Mouse (Mus musculus) heart, embryonic 10.5 days (tissue): ENCODE measurements around the gene Selenon. TPM values are rescaled to one million over a fixed set of nuclear protein-coding genes. Genes with fewer than 3 reads are reported as not detected.
A peak's percentile ranks its signal among the peaks of the same experiment; 100 is the strongest.

Experiments used
- DNase-seq: peaks from one replicate; pipeline ENCODE4 v3.0.0-alpha.2; 2017; ENCODE audit warnings: low spot score
- H3K27ac ChIP-seq: fragments of 300-500 bp; sonication (generic); 2 replicates; pipeline ENCODE4 v1.5.1; 2016; ENCODE audit warnings: mild to moderate bottlenecking
- H3K27me3 ChIP-seq: fragments of 300-500 bp; sonication (generic); 2 replicates; pipeline ENCODE4 v1.6.1; 2016; ENCODE audit warnings: mild to moderate bottlenecking; ENCODE audit not compliant: poor library complexity, insufficient read depth, severe bottlenecking
- H3K36me3 ChIP-seq: fragments of 300-500 bp; sonication (generic); 2 replicates; pipeline ENCODE4 v1.6.1; 2016; ENCODE audit warnings: mild to moderate bottlenecking, moderate library complexity
- H3K4me1 ChIP-seq: fragments of 300-500 bp; sonication (generic); 2 replicates; pipeline ENCODE4 v1.6.1; 2016; ENCODE audit warnings: mild to moderate bottlenecking
- H3K4me3 ChIP-seq: fragments of 300-500 bp; sonication (generic); 2 replicates; pipeline ENCODE4 v1.5.1; 2016; ENCODE audit warnings: mild to moderate bottlenecking, moderate library complexity
- H3K9me3 ChIP-seq: fragments of 300-500 bp; sonication (generic); 2 replicates; pipeline ENCODE4 v1.6.1; 2016; ENCODE audit warnings: mild to moderate bottlenecking, moderate library complexity
- WGBS: fragments of 180-500 bp; shearing (Covaris S2); methylation state at CpG from one replicate; pipeline ENCODE4 v1.1.7; 2016; 5-methylcytosine and 5-hydroxymethylcytosine counted together
- polyA plus RNA-seq: library from polyadenylated mRNA; unstranded; fragments of >200 nt; fragmentation: Nextera tagmentation; extraction: Ambion mirVana; gene quantifications from 2 replicates; pipeline ENCODE4 v1.2.1, GENCODE M21; 2016

Selenon gene
- polyA plus RNA-seq, 1 experiment from 2014 or later: 9.0 TPM

GRCm38 (mm10) chr4:134534124-134534886, 17.7 kb downstream of the Selenon start:
- under 1% methylated on average over 57 of the region's 57 CpGs for WGBS
- peak overlapping the region; percentile 89 for H3K27ac ChIP-seq
- no peaks in the 10 kb centered on the region for H3K27me3 ChIP-seq
- H3K4me3 ChIP-seq: peak overlapping the region; percentile 88
- H3K9me3 ChIP-seq: no peaks in the 10 kb centered on the region
- no peak for DNase-seq
- peaks cover 38% of the 10 kb centered on the region for H3K36me3 ChIP-seq
- peaks cover 35% of the 10 kb centered on the region for H3K4me1 ChIP-seq

- peak overlapping the region; percentile 88 for H3K4me3 ChIP-seq
- H3K36me3 ChIP-seq: peaks cover 38% of the 10 kb centered on the region
- peak overlapping the region; percentile 89; the same call in 1 of the 2 replicates for H3K27ac ChIP-seq
- no peaks in the 10 kb centered on the region for H3K27me3 ChIP-seq
- no peak for DNase-seq
- H3K9me3 ChIP-seq: no peaks in the 10 kb centered on the region
- 87% methylated on average over 4 of the region's 4 CpGs for WGBS
- peaks cover 35% of the 10 kb centered on the region for H3K4me1 ChIP-seq
Observed at GRCm38 (mm10) chr4:134533421-134533820, 18.5 kb downstream of the Selenon start.

- Histone ChIP-seq H3K9me3 (no peaks in the 10 kb centered on the region), H3K27ac (no peak overlapping the region), H3K36me3 (peaks cover 38% of the 10 kb centered on the region), H3K4me3 (no peak overlapping the region), H3K4me1 (peaks cover 35% of the 10 kb centered on the region), H3K27me3 (no peaks in the 10 kb centered on the region)
- DNase-seq: no peak
- WGBS: 66% methylated on average over 4 of the region's 4 CpGs
Observed at GRCm38 (mm10) chr4:134532928-134533327, 19.0 kb downstream of the Selenon start.

DNA sequence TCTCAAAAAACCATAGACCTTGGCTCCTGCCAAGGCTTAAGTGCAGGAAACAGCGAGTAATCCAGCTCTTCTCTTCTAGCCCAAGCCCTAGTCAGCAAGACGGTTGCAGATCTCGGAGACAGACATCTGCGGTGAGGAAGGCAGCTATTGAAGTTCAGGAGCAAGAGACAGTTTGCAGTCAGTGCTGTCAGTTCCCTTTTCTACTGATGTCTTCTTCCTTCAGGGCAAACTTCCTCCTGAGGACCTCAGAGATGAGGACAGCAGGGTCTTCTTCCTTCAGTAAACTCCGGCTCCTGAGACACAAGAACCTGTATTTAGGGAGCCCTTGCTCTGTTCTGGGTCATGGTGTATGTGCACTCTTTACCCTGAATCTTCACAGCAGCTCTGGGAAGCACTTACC, 25.7 kb downstream of the Selenon start:
- DNase-seq: no peak
- 83% methylated on average over 5 of the region's 5 CpGs for WGBS
- Histone ChIP-seq H3K4me3 (no peak overlapping the region), H3K9me3 (no peaks in the 10 kb centered on the region), H3K4me1 (0 out of 2 replicates have a peak, but pooled peaks cover under 1% of the 10 kb centered on the region), H3K36me3 (peaks cover 96% of the 10 kb centered on the region), H3K27me3 (no peaks in the 10 kb centered on the region), H3K27ac (no peak overlapping the region)

GRCm38 (mm10) chr4:134525806-134526205, 26.2 kb downstream of the Selenon start:
- DNase-seq: no peak
- H3K36me3 ChIP-seq: peaks cover 95% of the 10 kb centered on the region
- H3K27ac ChIP-seq: no peak overlapping the region
- no peaks in the 10 kb centered on the region for H3K4me1 ChIP-seq
- H3K9me3 ChIP-seq: no peaks in the 10 kb centered on the region
- H3K4me3 ChIP-seq: no peak overlapping the region
- H3K27me3 ChIP-seq: no peaks in the 10 kb centered on the region
- WGBS: 79% methylated on average over 5 of the region's 5 CpGs

DNA sequence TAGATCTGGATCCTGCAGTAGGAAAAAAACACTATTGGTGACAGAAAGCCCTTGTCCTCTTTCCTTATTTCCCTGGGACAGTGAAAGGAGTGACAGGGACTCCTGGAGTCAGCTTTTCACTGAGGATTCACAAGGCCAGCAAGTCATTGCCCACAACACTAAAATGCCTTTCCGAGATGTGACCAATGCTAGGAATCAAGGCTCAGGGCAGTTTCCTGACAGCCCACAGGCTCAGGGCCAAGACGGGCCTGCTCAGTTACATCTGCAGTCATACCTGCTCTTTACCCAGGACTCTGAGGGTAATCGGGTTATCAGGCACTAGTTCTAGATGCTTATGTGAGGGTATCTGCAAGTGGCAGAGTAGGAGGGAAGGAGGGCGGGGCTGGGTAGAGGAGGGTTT, 28.5 kb downstream of the Selenon start:
- Histone ChIP-seq H3K9me3 (no peaks in the 10 kb centered on the region), H3K4me1 (no peaks in the 10 kb centered on the region), H3K27ac (no peak overlapping the region), H3K27me3 (no peaks in the 10 kb centered on the region), H3K36me3 (peaks cover 79% of the 10 kb centered on the region), H3K4me3 (no peak overlapping the region)
- no peak for DNase-seq
- 81% methylated on average over 4 of the region's 4 CpGs for WGBS

DNA sequence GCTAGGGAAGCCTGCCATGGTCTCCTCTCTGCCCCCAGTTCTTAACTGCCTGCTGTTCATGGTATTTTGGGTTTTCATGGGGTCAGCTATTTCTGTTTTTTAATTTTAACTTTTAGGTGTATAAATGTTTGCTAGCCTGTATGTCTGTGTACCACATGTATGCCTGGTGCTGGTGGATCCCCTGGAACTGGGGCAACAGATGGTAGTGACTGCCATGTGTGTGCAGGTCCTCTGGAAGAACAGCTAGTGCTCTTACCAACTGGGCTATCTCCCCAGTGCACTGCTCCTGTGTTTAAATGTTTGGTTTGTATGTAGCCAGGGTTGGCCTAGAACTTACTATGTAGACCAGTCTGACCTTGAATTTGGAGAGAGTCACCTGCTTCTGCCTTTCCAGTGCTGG, 32.7 kb downstream of the Selenon start:
- H3K27me3 ChIP-seq: no peaks in the 10 kb centered on the region
- peaks cover 38% of the 10 kb centered on the region for H3K4me1 ChIP-seq
- H3K4me3 ChIP-seq: no peak overlapping the region
- peaks cover 38% of the 10 kb centered on the region for H3K36me3 ChIP-seq
- no peak for DNase-seq
- H3K9me3 ChIP-seq: no peaks in the 10 kb centered on the region
- H3K27ac ChIP-seq: no peak overlapping the region

DNA sequence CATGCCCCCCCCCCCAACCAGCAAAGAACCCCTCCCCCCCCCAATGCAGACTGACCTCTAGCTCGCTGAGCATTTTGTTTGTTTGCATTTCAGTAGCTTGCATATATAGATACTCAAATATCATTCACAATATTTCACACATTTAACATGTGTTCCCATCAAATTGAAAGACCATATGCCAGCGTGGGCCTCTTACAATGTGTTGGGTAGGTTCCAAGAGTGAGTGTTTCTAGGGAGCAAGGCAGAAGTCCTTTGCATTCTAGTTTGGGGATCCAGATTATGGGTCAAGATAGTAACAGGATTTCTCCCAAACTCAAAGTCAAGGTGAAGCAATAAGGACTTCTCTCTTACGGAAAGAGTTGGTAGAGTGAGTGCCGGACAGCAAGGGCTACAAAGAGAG, 33.4 kb downstream of the Selenon start:
- WGBS: 93% methylated on average over 4 of the region's 4 CpGs
- Histone ChIP-seq H3K4me3 (no peak overlapping the region), H3K4me1 (peaks cover 44% of the 10 kb centered on the region), H3K27ac (0 out of 2 replicates have a peak overlapping the region, but pooled peaks have one; percentile 93), H3K27me3 (no peaks in the 10 kb centered on the region), H3K9me3 (no peaks in the 10 kb centered on the region), H3K36me3 (peaks cover 31% of the 10 kb centered on the region)
- no peak for DNase-seq

GRCm38 (mm10) chr4:134517719-134518118, 34.2 kb downstream of the Selenon start:
- Histone ChIP-seq H3K27me3 (no peaks in the 10 kb centered on the region), H3K4me3 (peak overlapping the region; percentile 45; the same call in 1 of the 2 replicates), H3K9me3 (no peaks in the 10 kb centered on the region), H3K27ac (peak overlapping the region; percentile 93), H3K36me3 (peaks cover 23% of the 10 kb centered on the region), H3K4me1 (peaks cover 49% of the 10 kb centered on the region)
- 70% methylated on average over 10 of the region's 10 CpGs for WGBS
- no peak for DNase-seq

DNA sequence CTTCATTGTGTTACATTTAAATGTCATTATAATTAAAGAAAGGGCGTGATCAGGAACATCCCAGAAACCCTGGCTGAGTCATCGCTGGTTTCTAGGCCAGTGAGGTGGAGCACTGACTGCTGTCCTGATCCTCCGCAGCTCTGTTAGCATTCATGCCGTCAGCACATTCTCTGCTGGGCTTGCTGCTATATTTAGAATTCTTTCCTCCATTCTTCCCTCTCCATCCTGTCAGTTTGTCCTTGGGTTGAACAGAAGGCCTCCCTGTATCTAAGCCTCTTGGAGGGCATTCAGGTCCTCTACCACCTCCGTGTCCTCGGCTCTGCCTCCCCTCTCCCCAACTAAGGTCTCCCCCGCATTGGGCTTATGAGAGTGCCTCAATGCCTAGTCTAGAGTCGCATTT, 35.0 kb downstream of the Selenon start:
- H3K4me1 ChIP-seq: peaks cover 52% of the 10 kb centered on the region
- 35% methylated on average over 8 of the region's 8 CpGs for WGBS
- H3K9me3 ChIP-seq: no peaks in the 10 kb centered on the region
- H3K27ac ChIP-seq: peak overlapping the region; percentile 93
- peak; percentile 86 for DNase-seq
- H3K27me3 ChIP-seq: no peaks in the 10 kb centered on the region
- H3K4me3 ChIP-seq: peak overlapping the region; percentile 45
- peaks cover 19% of the 10 kb centered on the region for H3K36me3 ChIP-seq

DNA sequence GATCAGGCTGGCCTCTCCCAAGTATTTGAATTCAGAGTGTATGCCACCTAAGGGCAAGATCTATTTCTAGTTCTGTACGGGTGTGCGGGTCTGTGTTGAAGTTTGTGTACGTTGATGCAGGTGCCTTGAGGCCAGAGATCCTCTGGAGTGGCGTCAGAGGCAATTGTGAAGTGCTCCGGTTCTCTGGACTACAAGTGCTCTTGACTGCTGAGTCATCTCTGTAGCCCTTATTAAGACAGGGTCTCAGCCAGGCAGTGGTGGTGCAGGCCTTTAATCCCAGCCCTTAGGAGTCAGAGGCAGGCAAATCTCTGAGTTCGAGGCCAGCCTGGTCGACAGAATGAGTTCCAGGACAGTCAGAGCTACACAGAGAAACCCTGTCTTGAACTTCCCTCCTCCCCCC, 36.4 kb downstream of the Selenon start:
- 51% methylated on average over 7 of the region's 7 CpGs for WGBS
- Histone ChIP-seq H3K27ac (peak overlapping the region; percentile 66), H3K9me3 (no peaks in the 10 kb centered on the region), H3K4me1 (peaks cover 57% of the 10 kb centered on the region), H3K36me3 (peaks cover 6% of the 10 kb centered on the region), H3K4me3 (no peak overlapping the region), H3K27me3 (no peaks in the 10 kb centered on the region)
- peak; percentile 74 for DNase-seq

DNA sequence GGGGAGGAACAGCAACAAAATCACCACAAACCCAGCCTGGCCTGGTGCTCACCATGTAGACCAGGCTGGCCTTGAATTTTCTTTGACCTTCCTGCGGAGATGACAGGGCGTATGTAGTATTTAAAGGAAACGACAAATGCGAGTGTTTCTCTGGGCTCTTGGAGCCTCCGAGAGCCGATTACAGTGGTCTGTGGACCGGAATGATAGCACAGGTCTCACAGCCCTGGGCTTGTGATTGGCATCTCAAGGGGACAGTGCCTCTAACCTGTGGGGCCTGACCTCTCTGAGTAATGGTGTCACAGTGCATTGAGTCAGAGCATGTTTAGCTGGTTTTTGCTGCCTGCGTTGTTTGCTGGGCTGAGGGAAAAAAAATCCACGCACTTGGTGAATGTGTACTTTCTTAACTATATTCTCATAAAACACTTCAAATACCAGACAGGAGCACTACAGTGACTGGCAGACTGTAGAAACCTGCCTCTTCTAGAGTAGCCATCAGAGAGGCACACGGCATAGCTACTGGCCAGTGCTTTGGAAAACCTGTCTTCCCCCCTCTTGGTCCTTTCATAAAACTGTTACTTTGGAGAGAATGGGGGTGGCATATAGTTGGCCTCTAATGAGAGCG, 37.5 kb downstream of the Selenon start:
- peaks cover 60% of the 10 kb centered on the region for H3K4me1 ChIP-seq
- no peak overlapping the region for H3K4me3 ChIP-seq
- no peak overlapping the region for H3K27ac ChIP-seq
- no peaks in the 10 kb centered on the region for H3K36me3 ChIP-seq
- WGBS: 75% methylated on average over 11 of the region's 11 CpGs
- no peaks in the 10 kb centered on the region for H3K27me3 ChIP-seq
- H3K9me3 ChIP-seq: no peaks in the 10 kb centered on the region
- DNase-seq: no peak

GRCm38 (mm10) chr4:134512798-134513197, 39.2 kb downstream of the Selenon start:
- Histone ChIP-seq H3K27me3 (no peaks in the 10 kb centered on the region), H3K27ac (peak overlapping the region; percentile 78), H3K36me3 (peaks cover 2% of the 10 kb centered on the region), H3K4me3 (peak overlapping the region; percentile 46), H3K9me3 (no peaks in the 10 kb centered on the region), H3K4me1 (peaks cover 56% of the 10 kb centered on the region)
- 16% methylated on average over 15 of the region's 15 CpGs for WGBS
- DNase-seq: peak; percentile 94
